Mouse (Mus musculus): ENCODE results near the gene Uqcc1. TPM values are rescaled to one million over a fixed set of nuclear protein-coding genes. Genes with fewer than 3 reads are reported as not detected.

Gene Uqcc1
- polyA plus RNA-seq (2017; shearing (Covaris generic)) = 45.5 TPM

GRCm38 (mm10) chr2:155929531-155930442 lies at the start of gene Uqcc1:
TSS of gene Uqcc1 (minus strand) at chr2:155930310.

GRCm38 (mm10) chr2:155956134-155957059 lies 26.3 kb upstream of the Uqcc1 start, which contains the start of gene Cep250:
TSS of gene Cep250 (plus strand) at chr2:155956458.

DNA sequence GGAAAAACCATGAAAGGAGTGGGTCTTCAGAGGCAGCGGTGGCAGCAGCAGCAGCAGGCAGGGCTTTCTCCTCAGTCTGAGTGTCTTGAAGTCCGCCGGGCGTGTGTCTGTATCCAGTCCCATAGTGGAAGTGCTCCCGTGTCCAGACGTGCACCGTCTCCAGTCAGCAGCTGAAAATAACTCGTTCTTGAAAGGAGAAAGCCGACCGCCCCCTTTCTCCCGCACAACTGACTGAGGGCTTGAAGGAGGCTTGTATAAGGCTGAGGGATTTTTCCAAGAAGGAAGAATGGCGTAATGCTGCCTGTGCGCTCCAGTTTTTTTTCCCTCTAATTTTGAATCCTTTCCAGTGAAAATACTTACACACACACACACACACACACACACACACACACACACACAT lies 15.0 kb upstream of the Uqcc1 start, which contains the start of gene Gdf5:
Gdf5 (minus strand) TSS at position 244 of the 400 bp plus-strand sequence.

DNA sequence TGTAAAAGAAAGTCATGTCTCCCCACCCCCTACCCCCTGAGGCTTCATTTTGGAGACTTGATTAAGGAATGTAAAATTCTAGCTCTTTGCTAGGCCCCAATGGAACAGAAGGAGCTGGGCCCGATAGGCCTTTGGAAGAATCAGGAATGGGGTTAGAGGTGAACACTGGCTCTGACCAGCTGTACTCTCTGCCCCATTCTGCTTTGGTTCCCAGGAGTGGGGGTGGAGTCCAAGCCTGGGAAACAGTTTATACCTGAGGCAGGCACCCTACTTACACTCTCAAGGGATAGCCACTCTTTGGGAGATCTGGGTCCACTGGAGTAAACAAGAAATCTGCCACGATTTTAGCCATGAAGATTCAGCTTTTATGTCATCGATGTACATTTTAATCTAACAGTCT lies 10.6 kb upstream of the Uqcc1 start, which contains the start of gene Gm15557:
Gm15557 (plus strand) TSS at position 48 of the 400 bp plus-strand sequence.

DNA sequence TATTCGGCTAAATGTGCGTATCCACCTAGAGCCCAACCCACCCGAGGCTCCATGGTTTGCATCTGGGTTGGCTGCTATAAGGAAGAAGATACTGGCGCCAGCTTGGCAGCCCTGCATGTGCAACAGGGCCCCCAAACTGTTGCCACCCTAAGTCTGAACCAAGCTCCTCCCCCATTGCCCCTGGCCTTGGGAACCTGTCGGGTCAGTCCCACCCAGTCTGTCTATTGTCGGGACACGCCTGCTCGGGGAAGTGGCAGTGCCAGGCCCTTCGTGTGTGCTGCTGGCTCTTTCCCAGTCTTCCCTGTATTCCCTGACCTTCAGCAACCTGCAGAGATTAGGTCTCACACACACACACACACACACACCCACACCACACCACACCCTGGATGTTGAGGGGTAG lies 95.4 kb downstream of the Uqcc1 start, which contains the start of gene Fam83c:
Fam83c (minus strand) TSS at position 123 of the 400 bp plus-strand sequence.

GRCm38 (mm10) chr2:155826630-155827424 lies 103.3 kb downstream of the Uqcc1 start, which contains the start of gene Eif6:
TSS of gene Eif6 (minus strand) at chr2:155826925.

GRCm38 (mm10) chr2:155819392-155819448 lies 110.9 kb downstream of the Uqcc1 start, which contains the start of gene BC029722:
TSS of gene BC029722 (minus strand) at chr2:155819426.

Other genes with a start within 250 kb of the Uqcc1 start
- 241 TPM for gene Trpc4ap, start 237.9 kb downstream of the Uqcc1 start, polyA plus RNA-seq (2017; shearing (Covaris generic))
- gene Edem2, start 200.8 kb downstream of the Uqcc1 start, polyA plus RNA-seq (2017; shearing (Covaris generic)) = 47.7 TPM
- gene Gm17581, start 194.4 kb downstream of the Uqcc1 start, polyA plus RNA-seq (2017; shearing (Covaris generic)) = not detected
- gene Procr, start 179.2 kb downstream of the Uqcc1 start, polyA plus RNA-seq (2017; shearing (Covaris generic)) = not detected
- gene Mmp24, start 155.0 kb downstream of the Uqcc1 start, polyA plus RNA-seq (2017; shearing (Covaris generic)) = 0.09 TPM
- 37.9 TPM for gene BC029722, start 110.9 kb downstream of the Uqcc1 start, polyA plus RNA-seq (2017; shearing (Covaris generic))
- gene Eif6, start 103.4 kb downstream of the Uqcc1 start, polyA plus RNA-seq (2017; shearing (Covaris generic)) = 168 TPM
- gene Fam83c, start 95.5 kb downstream of the Uqcc1 start, polyA plus RNA-seq (2017; shearing (Covaris generic)) = not detected
- gene Gm15557, start 10.4 kb upstream of the Uqcc1 start, polyA plus RNA-seq (2017; shearing (Covaris generic)) = not detected
- not detected for gene Gdf5, start 15.1 kb upstream of the Uqcc1 start, polyA plus RNA-seq (2017; shearing (Covaris generic))
- gene Cep250, start 26.1 kb upstream of the Uqcc1 start, polyA plus RNA-seq (2017; shearing (Covaris generic)) = 19.3 TPM
- gene 6430550D23Rik, start 77.7 kb upstream of the Uqcc1 start, polyA plus RNA-seq (2017; shearing (Covaris generic)) = 2.7 TPM
- 78.5 TPM for gene Ergic3, start 77.7 kb upstream of the Uqcc1 start, polyA plus RNA-seq (2017; shearing (Covaris generic))
- gene Fer1l4, start 122.6 kb upstream of the Uqcc1 start, polyA plus RNA-seq (2017; shearing (Covaris generic)) = not detected
- gene Spag4, start 134.9 kb upstream of the Uqcc1 start, polyA plus RNA-seq (2017; shearing (Covaris generic)) = 3.5 TPM
- 64.8 TPM for gene Cpne1, start 181.7 kb upstream of the Uqcc1 start, polyA plus RNA-seq (2017; shearing (Covaris generic))
- gene Rbm12, start 181.7 kb upstream of the Uqcc1 start, polyA plus RNA-seq (2017; shearing (Covaris generic)) = 54.4 TPM
- gene Gm28036, start 196.8 kb upstream of the Uqcc1 start, polyA plus RNA-seq (2017; shearing (Covaris generic)) = 24.9 TPM
- 119 TPM for gene Romo1, start 213.7 kb upstream of the Uqcc1 start, polyA plus RNA-seq (2017; shearing (Covaris generic))
- 38.9 TPM for gene Nfs1, start 213.9 kb upstream of the Uqcc1 start, polyA plus RNA-seq (2017; shearing (Covaris generic))
- 1,761 TPM for gene Rbm39, start 249.9 kb upstream of the Uqcc1 start, polyA plus RNA-seq (2017; shearing (Covaris generic))